Mouse (Mus musculus): ENCODE data around the gene Polq. TPM values are rescaled to one million over a fixed set of nuclear protein-coding genes. Genes with fewer than 3 reads are reported as not detected.

Gene Polq
- 10.5 and 11.7 TPM in 2 replicates for polyA plus RNA-seq (2014; fragmentation: Nextera tagmentation; extraction: Ambion mirVana)

- Histone ChIP-seq H3K9ac (replicated peaks; ENCODE audit: low read depth, low read length) (peak within 1 kb of the TSS; percentile 69), H3K4me1 (ENCODE audit: control insufficient read depth, insufficient read depth, low read length) (peaks cover 6% of the 10 kb centered on the region), H3K27me3 (ENCODE audit: control insufficient read depth, insufficient read depth, low read length) (no peaks in the 10 kb centered on the region), H3K27ac (ENCODE audit: low read length) (no peak within 1 kb of the TSS), H3K4me2 (replicated peaks; ENCODE audit: low read depth, low read length) (peak within 1 kb of the TSS; percentile 79), H3K36me3 (ENCODE audit: control insufficient read depth, insufficient read depth, low read length) (peaks cover 3% of the 10 kb centered on the region; the same call in 1 of the 2 replicates), H3K4me3 (ENCODE audit: low read depth, low read length) (peak within 1 kb of the TSS; percentile 83), H3K9me3 (ENCODE audit: control insufficient read depth, low read depth, low read length) (no peaks in the 10 kb centered on the region)
- 5% methylated on average over 30 of the region's 30 CpGs for WGBS
- peak; percentile 97 for ATAC-seq (ENCODE audit: insufficient number of reproducible peaks, insufficient read depth, low FRiP score, low read depth)
Measured at GRCm38 (mm10) chr16:37011061-37011921, at the start of gene Polq. Gene Polq, plus strand, starts transcription at chr16:37011786.

GRCm38 (mm10) chr16:36963415-36963814, 48.2 kb upstream of the Polq start:
- WGBS: 80% methylated on average over 4 of the region's 4 CpGs
- ATAC-seq (ENCODE audit: insufficient number of reproducible peaks, insufficient read depth, low FRiP score, low read depth): no peak
- H3K4me3 ChIP-seq (ENCODE audit: low read depth, low read length): no peak overlapping the region

GRCm38 (mm10) chr16:36979127-36979526, 32.5 kb upstream of the Polq start:
- H3K4me2 ChIP-seq (replicated peaks; ENCODE audit: low read depth, low read length): no peak overlapping the region
- no peaks in the 10 kb centered on the region for H3K4me1 ChIP-seq (ENCODE audit: control insufficient read depth, insufficient read depth, low read length)
- H3K9ac ChIP-seq (replicated peaks; ENCODE audit: low read depth, low read length): no peak overlapping the region
- H3K36me3 ChIP-seq (ENCODE audit: control insufficient read depth, insufficient read depth, low read length): no peaks in the 10 kb centered on the region
- H3K27ac ChIP-seq (ENCODE audit: low read length): no peak overlapping the region
- H3K27me3 ChIP-seq (ENCODE audit: control insufficient read depth, insufficient read depth, low read length): no peaks in the 10 kb centered on the region
- no peak for ATAC-seq (ENCODE audit: insufficient number of reproducible peaks, insufficient read depth, low FRiP score, low read depth)
- WGBS: 98% methylated on average over 2 of the region's 2 CpGs
- no peak overlapping the region for H3K4me3 ChIP-seq (ENCODE audit: low read depth, low read length)
- no peaks in the 10 kb centered on the region for H3K9me3 ChIP-seq (ENCODE audit: control insufficient read depth, low read depth, low read length)

More at GRCm38 (mm10) chr16:36963415-36963814, 48.2 kb upstream of the Polq start:
- Histone ChIP-seq H3K4me2 (replicated peaks; ENCODE audit: low read depth, low read length) (no peak overlapping the region), H3K4me1 (ENCODE audit: control insufficient read depth, insufficient read depth, low read length) (no peaks in the 10 kb centered on the region), H3K27me3 (ENCODE audit: control insufficient read depth, insufficient read depth, low read length) (no peaks in the 10 kb centered on the region), H3K27ac (ENCODE audit: low read length) (no peak overlapping the region), H3K9me3 (ENCODE audit: control insufficient read depth, low read depth, low read length) (no peaks in the 10 kb centered on the region), H3K9ac (replicated peaks; ENCODE audit: low read depth, low read length) (no peak overlapping the region), H3K36me3 (ENCODE audit: control insufficient read depth, insufficient read depth, low read length) (no peaks in the 10 kb centered on the region)

GRCm38 (mm10) chr16:36983796-36984195, 27.8 kb upstream of the Polq start:
- Histone ChIP-seq H3K9ac (replicated peaks; ENCODE audit: low read depth, low read length) (no peak overlapping the region), H3K27me3 (ENCODE audit: control insufficient read depth, insufficient read depth, low read length) (no peaks in the 10 kb centered on the region), H3K4me2 (replicated peaks; ENCODE audit: low read depth, low read length) (no peak overlapping the region), H3K4me1 (ENCODE audit: control insufficient read depth, insufficient read depth, low read length) (no peaks in the 10 kb centered on the region), H3K27ac (ENCODE audit: low read length) (no peak overlapping the region), H3K9me3 (ENCODE audit: control insufficient read depth, low read depth, low read length) (no peaks in the 10 kb centered on the region), H3K4me3 (ENCODE audit: low read depth, low read length) (no peak overlapping the region), H3K36me3 (ENCODE audit: control insufficient read depth, insufficient read depth, low read length) (no peaks in the 10 kb centered on the region)
- no peak for ATAC-seq (ENCODE audit: insufficient number of reproducible peaks, insufficient read depth, low FRiP score, low read depth)
- WGBS: 79% methylated on average over 1 of the region's 1 CpGs

GRCm38 (mm10) chr16:36985636-36986042, 25.9 kb upstream of the Polq start:
- H3K9ac ChIP-seq (replicated peaks; ENCODE audit: low read depth, low read length): no peak overlapping the region
- no peak overlapping the region for H3K4me3 ChIP-seq (ENCODE audit: low read depth, low read length)
- no peak overlapping the region for H3K4me2 ChIP-seq (replicated peaks; ENCODE audit: low read depth, low read length)
- H3K9me3 ChIP-seq (ENCODE audit: control insufficient read depth, low read depth, low read length): no peaks in the 10 kb centered on the region
- no peaks in the 10 kb centered on the region for H3K27me3 ChIP-seq (ENCODE audit: control insufficient read depth, insufficient read depth, low read length)
- no peak for ATAC-seq (ENCODE audit: insufficient number of reproducible peaks, insufficient read depth, low FRiP score, low read depth)
- no peaks in the 10 kb centered on the region for H3K4me1 ChIP-seq (ENCODE audit: control insufficient read depth, insufficient read depth, low read length)
- WGBS: 70% methylated on average over 5 of the region's 5 CpGs
- H3K36me3 ChIP-seq (ENCODE audit: control insufficient read depth, insufficient read depth, low read length): no peaks in the 10 kb centered on the region
- no peak overlapping the region for H3K27ac ChIP-seq (ENCODE audit: low read length)

GRCm38 (mm10) chr16:36987399-36987798, 24.2 kb upstream of the Polq start:
- H3K9ac ChIP-seq (replicated peaks; ENCODE audit: low read depth, low read length): no peak overlapping the region
- 76% methylated on average over 2 of the region's 2 CpGs for WGBS

GRCm38 (mm10) chr16:36988066-36988465, 23.5 kb upstream of the Polq start:
- H3K4me2 ChIP-seq (replicated peaks; ENCODE audit: low read depth, low read length): no peak overlapping the region
- no peaks in the 10 kb centered on the region for H3K27me3 ChIP-seq (ENCODE audit: control insufficient read depth, insufficient read depth, low read length)
- no peak overlapping the region for H3K9ac ChIP-seq (replicated peaks; ENCODE audit: low read depth, low read length)
- H3K27ac ChIP-seq (ENCODE audit: low read length): no peak overlapping the region
- no peaks in the 10 kb centered on the region for H3K36me3 ChIP-seq (ENCODE audit: control insufficient read depth, insufficient read depth, low read length)
- no peaks in the 10 kb centered on the region for H3K4me1 ChIP-seq (ENCODE audit: control insufficient read depth, insufficient read depth, low read length)
- no peak overlapping the region for H3K4me3 ChIP-seq (ENCODE audit: low read depth, low read length)
- no peaks in the 10 kb centered on the region for H3K9me3 ChIP-seq (ENCODE audit: control insufficient read depth, low read depth, low read length)
- ATAC-seq (ENCODE audit: insufficient number of reproducible peaks, insufficient read depth, low FRiP score, low read depth): no peak

More at GRCm38 (mm10) chr16:36987399-36987798, 24.2 kb upstream of the Polq start:
- Histone ChIP-seq H3K27ac (ENCODE audit: low read length) (no peak overlapping the region), H3K27me3 (ENCODE audit: control insufficient read depth, insufficient read depth, low read length) (no peaks in the 10 kb centered on the region), H3K4me3 (ENCODE audit: low read depth, low read length) (no peak overlapping the region), H3K9me3 (ENCODE audit: control insufficient read depth, low read depth, low read length) (no peaks in the 10 kb centered on the region), H3K4me1 (ENCODE audit: control insufficient read depth, insufficient read depth, low read length) (no peaks in the 10 kb centered on the region), H3K36me3 (ENCODE audit: control insufficient read depth, insufficient read depth, low read length) (no peaks in the 10 kb centered on the region), H3K4me2 (replicated peaks; ENCODE audit: low read depth, low read length) (no peak overlapping the region)
- no peak for ATAC-seq (ENCODE audit: insufficient number of reproducible peaks, insufficient read depth, low FRiP score, low read depth)

- H3K27ac ChIP-seq (ENCODE audit: low read length): no peak overlapping the region
- H3K4me1 ChIP-seq (ENCODE audit: control insufficient read depth, insufficient read depth, low read length): no peaks in the 10 kb centered on the region
- H3K27me3 ChIP-seq (ENCODE audit: control insufficient read depth, insufficient read depth, low read length): no peaks in the 10 kb centered on the region
- no peak overlapping the region for H3K4me3 ChIP-seq (ENCODE audit: low read depth, low read length)
- ATAC-seq (ENCODE audit: insufficient number of reproducible peaks, insufficient read depth, low FRiP score, low read depth): no peak
- H3K4me2 ChIP-seq (replicated peaks; ENCODE audit: low read depth, low read length): no peak overlapping the region
- no peak overlapping the region for H3K9ac ChIP-seq (replicated peaks; ENCODE audit: low read depth, low read length)
- H3K36me3 ChIP-seq (ENCODE audit: control insufficient read depth, insufficient read depth, low read length): no peaks in the 10 kb centered on the region
- 75% methylated on average over 8 of the region's 8 CpGs for WGBS
- no peaks in the 10 kb centered on the region for H3K9me3 ChIP-seq (ENCODE audit: control insufficient read depth, low read depth, low read length)
Measured at GRCm38 (mm10) chr16:36989493-36989892, 22.1 kb upstream of the Polq start.
